Mouse (Mus musculus): ENCODE results near the gene Ripor2. TPM values are rescaled to one million over a fixed set of nuclear protein-coding genes. Genes with fewer than 3 reads are reported as not detected.

Gene Ripor2
- 21.6 and 26.2 TPM in 2 replicates for polyA plus RNA-seq (2021; fragmentation: Nextera tagmentation)
- long read RNA-seq, experiment 1, full-length matches to known transcripts = 12 of 55 reads
- long read RNA-seq, experiment 1, partial matches to known transcripts = 29 of 55 reads
- long read RNA-seq, experiment 1, other reads (novel, unspliced or antisense) = 14 of 55 reads
- long read RNA-seq, experiment 2, full-length matches to known transcripts = 35 of 134 reads
- long read RNA-seq, experiment 2, partial matches to known transcripts = 31 of 134 reads
- long read RNA-seq, experiment 2, other reads (novel, unspliced or antisense) = 68 of 134 reads

DNA sequence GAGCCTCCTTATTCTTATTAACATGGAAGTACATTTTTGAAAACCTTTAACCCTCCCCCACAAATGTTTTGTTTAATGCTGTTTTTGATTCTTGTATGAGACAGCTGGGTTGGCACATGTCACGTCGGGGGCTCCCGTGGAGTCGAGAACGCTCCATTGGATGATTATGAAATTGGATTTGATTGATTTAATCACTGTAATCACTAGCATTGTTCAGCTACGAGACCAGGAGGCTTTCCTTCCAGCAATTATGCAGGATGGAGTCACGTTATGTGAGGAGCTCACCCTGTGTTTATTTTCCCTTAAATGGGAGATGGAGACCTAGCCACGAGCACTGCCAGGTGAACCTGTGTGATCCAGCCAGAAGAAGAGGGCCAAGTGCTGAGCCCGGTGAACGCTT, at the start of gene Ripor2:
TSS of gene Ripor2 (plus strand) at position 357 of the 400 bp plus-strand sequence.

DNA sequence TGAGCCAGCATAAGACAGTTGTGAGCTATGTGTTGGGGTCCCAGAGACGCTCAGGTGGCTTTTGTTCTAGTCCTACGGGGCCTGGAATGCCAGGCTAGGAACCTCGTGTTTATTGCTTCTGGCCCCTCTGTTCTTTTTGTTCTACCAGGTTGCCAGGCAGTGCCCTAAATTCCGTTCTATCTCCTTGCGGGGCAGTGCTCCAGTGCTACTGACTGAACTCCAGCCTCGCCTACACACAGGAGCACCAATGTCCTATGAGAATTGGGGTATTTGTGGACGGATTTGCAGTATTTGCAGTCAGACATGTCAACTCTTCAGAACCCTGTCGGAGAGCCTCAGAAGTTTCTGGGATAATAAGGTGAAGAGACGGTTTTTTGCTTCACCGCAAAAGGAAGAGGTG, 159.0 kb downstream of the Ripor2 start, which contains the start of gene Armh2:
TSS of gene Armh2 (plus strand) at position 205 of the 400 bp plus-strand sequence.

DNA sequence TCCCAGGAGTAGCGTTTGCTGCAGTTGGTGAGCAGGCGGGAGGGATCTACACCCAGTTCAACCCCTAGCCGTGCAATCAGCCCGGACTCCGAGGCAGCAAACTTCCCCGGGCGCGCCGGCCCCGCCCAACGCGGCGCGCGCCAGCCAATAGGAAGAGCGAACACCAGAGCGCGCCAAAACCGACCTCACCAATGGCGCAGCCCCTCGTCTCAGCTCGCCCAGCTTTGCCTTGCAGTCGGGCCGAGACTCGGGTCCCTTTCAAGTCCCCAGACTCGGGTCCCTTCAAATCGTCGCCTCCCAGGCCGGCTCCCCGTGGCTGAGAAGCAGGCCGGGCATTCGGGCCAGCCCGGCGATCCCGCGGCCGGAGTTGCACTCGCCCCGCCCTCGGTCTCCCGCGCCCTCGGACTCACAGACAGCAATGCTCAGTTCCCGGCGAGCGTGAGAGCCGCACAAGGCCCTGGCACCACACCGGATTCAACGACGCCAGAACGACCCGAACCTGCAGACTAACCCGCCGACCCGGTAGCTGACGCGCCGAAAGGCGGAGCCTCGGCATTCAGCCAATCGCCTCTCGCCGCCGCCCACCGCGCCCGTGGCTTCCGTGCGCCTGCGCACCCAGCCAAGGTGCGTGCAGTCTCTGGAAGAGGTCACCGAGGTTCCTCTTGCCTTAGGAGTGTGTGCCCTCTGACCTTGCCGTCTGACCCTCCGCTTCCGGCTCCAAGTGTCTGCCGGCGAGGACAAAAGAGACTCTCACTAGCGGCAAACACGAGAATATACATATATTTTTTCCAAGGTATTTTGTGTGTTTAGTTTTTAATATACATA, 179.6 kb downstream of the Ripor2 start, which contains the start of gene Gmnn:
TSS of gene Gmnn (minus strand) at position 521 of the 825 bp plus-strand sequence.

Other genes starting within 250 kb of the Ripor2 start
- 0.23 TPM in 1 of 2 replicates, not detected in the other for gene Armh2, start 159.0 kb downstream of the Ripor2 start, polyA plus RNA-seq (2021; fragmentation: Nextera tagmentation)
- gene Gmnn, start 179.7 kb downstream of the Ripor2 start, polyA plus RNA-seq (2021; fragmentation: Nextera tagmentation) = 7.2 and 8.3 TPM in 2 replicates
- gene BC005537, start 219.5 kb downstream of the Ripor2 start, polyA plus RNA-seq (2021; fragmentation: Nextera tagmentation) = 8.7 and 10.4 TPM in 2 replicates
- gene Acot13, start 249.4 kb downstream of the Ripor2 start, polyA plus RNA-seq (2021; fragmentation: Nextera tagmentation) = 297 and 317 TPM in 2 replicates
- gene Tdp2, start 249.5 kb downstream of the Ripor2 start, polyA plus RNA-seq (2021; fragmentation: Nextera tagmentation) = 15.9 and 16.3 TPM in 2 replicates